Mouse (Mus musculus) ES-CJ7 (cell line): ENCODE measurements around the gene Mrps18b.

ENCODE experiments used
- DNase-seq: peaks from one replicate; pipeline ENCODE4 v3.0.0; 2011; ENCODE audit warnings: low read depth, low spot score

Mrps18b gene

GRCm38 (mm10) chr17:35874721-35875120 is 41.5 kb downstream of the Mrps18b start:
- no peak for DNase-seq

- DNase-seq = peak; percentile 82
Measured at GRCm38 (mm10) chr17:35873774-35874519, 42.2 kb downstream of the Mrps18b start.

- DNase-seq = peak; percentile 81
Measured at GRCm38 (mm10) chr17:35870884-35871696, 45.1 kb downstream of the Mrps18b start.

- peak; percentile 86 for DNase-seq
Measured at GRCm38 (mm10) chr17:35870151-35870883, 45.9 kb downstream of the Mrps18b start.

GRCm38 (mm10) chr17:35869346-35870067 is 46.7 kb downstream of the Mrps18b start:
- peak; percentile 95 for DNase-seq

GRCm38 (mm10) chr17:35868961-35869345 is 47.2 kb downstream of the Mrps18b start:
- DNase-seq = no peak

- no peak for DNase-seq
Measured at GRCm38 (mm10) chr17:35868165-35868820, 47.9 kb downstream of the Mrps18b start.

GRCm38 (mm10) chr17:35866911-35867890 is 49.0 kb downstream of the Mrps18b start:
- peak; percentile 61 for DNase-seq

- no peak for DNase-seq
Measured at GRCm38 (mm10) chr17:35866281-35866831, 49.8 kb downstream of the Mrps18b start.

- DNase-seq = peak; percentile 75
Measured at GRCm38 (mm10) chr17:35865481-35866280, 50.5 kb downstream of the Mrps18b start, which contains the start of gene Ppp1r18. Gene Ppp1r18, plus strand, starts transcription at chr17:35865593.

GRCm38 (mm10) chr17:35864832-35865353 is 51.3 kb downstream of the Mrps18b start:
- peak; percentile 61 for DNase-seq

- DNase-seq = peak; percentile 91
Measured at GRCm38 (mm10) chr17:35861198-35861857, 54.9 kb downstream of the Mrps18b start, which contains the start of gene Nrm. Gene Nrm, plus strand, starts transcription at chr17:35861318.

- no peak for DNase-seq
Measured at GRCm38 (mm10) chr17:35860831-35861197, 55.4 kb downstream of the Mrps18b start.
